Mouse (Mus musculus) liver (tissue): ENCODE results near the gene Mrpl48.

Source experiments
- DNase-seq: peaks from one replicate; pipeline ENCODE4 v3.0.0-alpha.2; 2020; ENCODE audit warnings: mixed read lengths

The Mrpl48 gene

GRCm38 (mm10) chr7:100608130-100608741, at the start of gene Mrpl48:
Gene Mrpl48, minus strand, starts transcription at chr7:100608301.
- DNase-seq, result peak; percentile 70

- no peak for DNase-seq
Observed at GRCm38 (mm10) chr7:100656739-100657138, 48.6 kb upstream of the Mrpl48 start.

- peak; percentile 2 for DNase-seq
Observed at GRCm38 (mm10) chr7:100654441-100654840, 46.3 kb upstream of the Mrpl48 start.

- peak; percentile 1 for DNase-seq
Observed at GRCm38 (mm10) chr7:100653480-100654266, 45.6 kb upstream of the Mrpl48 start.

GRCm38 (mm10) chr7:100651011-100651410, 42.9 kb upstream of the Mrpl48 start:
- peak; percentile 1 for DNase-seq

GRCm38 (mm10) chr7:100650421-100650820, 42.3 kb upstream of the Mrpl48 start:
- DNase-seq, result no peak

- no peak for DNase-seq
Observed at GRCm38 (mm10) chr7:100649826-100650225, 41.7 kb upstream of the Mrpl48 start.

GRCm38 (mm10) chr7:100649095-100649494, 41.0 kb upstream of the Mrpl48 start:
- no peak for DNase-seq

- DNase-seq, result peak; percentile 79
Observed at GRCm38 (mm10) chr7:100645147-100645546, 37.0 kb upstream of the Mrpl48 start.

- no peak for DNase-seq
Observed at GRCm38 (mm10) chr7:100642413-100642812, 34.3 kb upstream of the Mrpl48 start.

- DNase-seq, result no peak
Observed at GRCm38 (mm10) chr7:100637657-100638056, 29.6 kb upstream of the Mrpl48 start.

GRCm38 (mm10) chr7:100624538-100624937, 16.4 kb upstream of the Mrpl48 start:
- no peak for DNase-seq

- DNase-seq, result no peak
Observed at GRCm38 (mm10) chr7:100622277-100622676, 14.2 kb upstream of the Mrpl48 start.

- DNase-seq, result peak; percentile 38
Observed at GRCm38 (mm10) chr7:100616121-100616857, 8.2 kb upstream of the Mrpl48 start.

- no peak for DNase-seq
Observed at GRCm38 (mm10) chr7:100608910-100609309, 809 bp upstream of the Mrpl48 start.

GRCm38 (mm10) chr7:100607214-100608129, 629 bp downstream of the Mrpl48 start, which contains the start of gene Rab6a:
Gene Rab6a, plus strand, starts transcription at chr7:100607410.
- peak; percentile 98 for DNase-seq

GRCm38 (mm10) chr7:100600211-100600610, 7.9 kb downstream of the Mrpl48 start:
- DNase-seq, result no peak

- no peak for DNase-seq
Observed at GRCm38 (mm10) chr7:100593349-100593748, 14.8 kb downstream of the Mrpl48 start.

- DNase-seq, result no peak
Observed at GRCm38 (mm10) chr7:100591522-100591852, 16.6 kb downstream of the Mrpl48 start.

- DNase-seq, result peak; percentile 82
Observed at GRCm38 (mm10) chr7:100590845-100591521, 17.1 kb downstream of the Mrpl48 start.

- no peak for DNase-seq
Observed at GRCm38 (mm10) chr7:100590504-100590844, 17.6 kb downstream of the Mrpl48 start.

GRCm38 (mm10) chr7:100589816-100590215, 18.3 kb downstream of the Mrpl48 start:
- DNase-seq, result no peak
